Mouse (Mus musculus): ENCODE measurements at regions not wholly inside any gene's neighbourhood (a gene's known extent, or its start where the extent isn't known, plus 50 kb on each side); places are given as distances from the start of the nearest gene placed in this dataset.
A peak's percentile ranks its signal among the peaks of the same experiment; 100 is the strongest.

DNA sequence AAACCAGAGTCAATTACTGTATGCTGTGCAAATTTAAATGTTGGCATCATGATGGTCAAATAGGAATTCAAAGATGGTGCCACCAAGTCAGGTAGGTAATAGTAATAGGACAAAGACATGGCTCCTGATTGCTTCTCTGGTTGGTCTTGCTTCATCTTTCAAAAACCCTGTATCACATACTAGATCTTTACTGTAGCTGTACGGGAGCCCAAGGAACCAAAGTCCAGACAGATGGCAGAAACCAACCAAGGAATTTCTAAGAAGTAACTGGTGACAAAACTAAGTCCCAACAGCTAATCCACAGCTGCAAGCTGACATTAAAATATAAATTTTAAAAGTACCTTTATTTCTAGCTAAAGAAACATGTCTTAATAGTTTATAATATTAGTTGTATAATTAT lies 131.7 kb upstream of the Cxxc4 start:
- 69% methylated on average over 1 of the region's 1 CpGs for WGBS
- Histone ChIP-seq H3K4me3 (replicated peaks) (no peak overlapping the region), H3K4me1 (replicated peaks) (no peaks in the 10 kb centered on the region), H3K9me3 (no peaks in the 10 kb centered on the region), H3K27ac (no peak overlapping the region), H3K9ac (no peak overlapping the region), H3K27me3 (replicated peaks) (no peaks in the 10 kb centered on the region), H3K4me2 (replicated peaks) (no peak overlapping the region), H3K36me3 (no peaks in the 10 kb centered on the region)
- peak; percentile 67 for ATAC-seq

DNA sequence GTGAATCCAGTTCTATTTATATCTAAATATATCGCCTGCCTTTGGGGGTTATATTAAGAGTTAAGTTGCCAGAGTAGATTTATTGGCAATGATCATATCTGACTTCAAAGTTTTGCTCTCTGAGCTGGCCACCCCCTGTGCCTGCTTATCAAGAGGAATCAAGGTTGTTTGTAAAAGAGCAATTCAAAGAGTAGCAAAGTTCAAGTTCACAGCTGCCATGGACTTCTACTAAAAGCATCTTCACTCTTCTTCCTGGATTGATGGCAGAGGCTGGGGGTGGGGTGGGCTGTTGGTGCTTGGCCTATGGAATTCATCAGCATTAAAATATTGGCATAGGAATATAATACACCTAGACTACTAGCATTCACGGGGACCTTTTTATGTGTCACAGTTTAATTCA lies 131.2 kb upstream of the Cxxc4 start:
- no peak overlapping the region for H3K4me3 ChIP-seq (replicated peaks)
- no peak overlapping the region for H3K27ac ChIP-seq
- no peaks in the 10 kb centered on the region for H3K27me3 ChIP-seq (replicated peaks)
- 68% methylated on average over 2 of the region's 2 CpGs for WGBS
- H3K9ac ChIP-seq: no peak overlapping the region
- no peaks in the 10 kb centered on the region for H3K9me3 ChIP-seq
- H3K36me3 ChIP-seq: no peaks in the 10 kb centered on the region
- H3K4me2 ChIP-seq (replicated peaks): no peak overlapping the region
- peak; percentile 87 for ATAC-seq
- no peaks in the 10 kb centered on the region for H3K4me1 ChIP-seq (replicated peaks)

DNA sequence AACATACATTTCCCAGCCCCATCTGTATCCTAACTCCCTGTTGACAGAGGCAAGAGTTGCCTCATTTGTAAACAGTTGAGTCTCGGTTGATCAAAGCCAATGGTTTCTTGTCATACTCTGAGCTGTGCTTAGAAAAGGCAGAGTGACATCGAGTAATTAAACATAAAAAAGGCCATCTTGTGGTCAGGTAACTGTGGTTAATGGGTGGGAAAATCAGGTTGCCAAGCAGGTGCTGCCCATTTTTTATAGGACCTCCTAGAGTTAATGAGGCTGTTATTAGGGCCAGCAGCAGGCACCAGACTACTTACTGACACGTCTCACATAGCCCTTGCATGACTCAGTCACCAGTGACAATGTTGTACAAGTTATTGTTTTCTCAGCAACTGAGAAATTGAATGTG lies 130.7 kb upstream of the Cxxc4 start:
- peak; percentile 60 for ATAC-seq

DNA sequence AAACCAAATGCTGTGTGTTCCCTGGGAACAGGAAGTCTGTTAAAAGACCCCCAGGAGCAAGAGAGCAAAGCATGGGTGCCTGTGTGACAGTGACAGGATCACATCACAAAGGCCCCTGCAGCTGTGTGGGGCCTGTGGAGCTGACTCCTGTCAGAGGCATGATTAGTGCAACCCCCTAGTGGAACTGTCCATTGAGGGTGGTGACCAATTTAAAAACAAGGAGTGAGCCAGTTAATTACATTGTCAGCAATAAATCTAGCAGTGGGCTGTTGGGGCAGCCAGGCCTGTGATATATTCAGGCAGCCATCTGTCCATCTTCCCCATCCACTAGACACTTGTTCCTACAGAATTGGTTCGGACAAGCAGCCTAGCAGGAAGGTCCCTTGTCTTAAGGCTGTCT lies 121.8 kb upstream of the Cxxc4 start:
- Histone ChIP-seq H3K9ac (no peak overlapping the region), H3K36me3 (no peaks in the 10 kb centered on the region), H3K27ac (no peak overlapping the region), H3K9me3 (no peaks in the 10 kb centered on the region), H3K4me2 (replicated peaks) (no peak overlapping the region), H3K4me3 (replicated peaks) (no peak overlapping the region), H3K27me3 (replicated peaks) (no peaks in the 10 kb centered on the region), H3K4me1 (replicated peaks) (no peaks in the 10 kb centered on the region)
- ATAC-seq: no peak
- WGBS: 75% methylated on average over 1 of the region's 1 CpGs

More for the DNA sequence above, 130.7 kb upstream of the Cxxc4 start:
- Histone ChIP-seq H3K9ac (no peak overlapping the region), H3K36me3 (no peaks in the 10 kb centered on the region), H3K27me3 (replicated peaks) (no peaks in the 10 kb centered on the region), H3K9me3 (no peaks in the 10 kb centered on the region), H3K27ac (no peak overlapping the region), H3K4me3 (replicated peaks) (no peak overlapping the region), H3K4me2 (replicated peaks) (no peak overlapping the region), H3K4me1 (replicated peaks) (no peaks in the 10 kb centered on the region)
- WGBS: 69% methylated on average over 3 of the region's 3 CpGs

DNA sequence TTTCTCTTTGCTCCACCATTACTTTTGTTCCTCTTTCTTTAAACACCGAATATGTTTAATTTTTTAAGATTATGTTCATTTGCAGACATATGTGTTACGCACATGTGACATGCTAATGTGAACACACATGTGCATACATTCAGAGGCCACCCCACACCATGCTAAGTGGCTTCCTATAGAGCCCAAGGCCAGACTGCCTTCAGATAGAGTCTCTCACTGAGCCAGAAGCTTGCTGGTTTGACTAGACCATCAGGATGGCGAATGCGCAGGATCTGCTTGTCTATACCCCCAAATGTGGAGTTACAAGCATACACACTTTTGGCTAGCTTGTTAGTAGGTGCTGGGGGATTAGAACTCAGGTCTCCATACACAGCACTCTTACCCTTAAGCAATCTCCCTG lies 121.3 kb upstream of the Cxxc4 start:
- 93% methylated on average over 4 of the region's 4 CpGs for WGBS
- Histone ChIP-seq H3K9me3 (no peaks in the 10 kb centered on the region), H3K9ac (no peak overlapping the region), H3K4me3 (replicated peaks) (no peak overlapping the region), H3K36me3 (no peaks in the 10 kb centered on the region), H3K27me3 (replicated peaks) (no peaks in the 10 kb centered on the region), H3K27ac (no peak overlapping the region), H3K4me1 (replicated peaks) (no peaks in the 10 kb centered on the region), H3K4me2 (replicated peaks) (no peak overlapping the region)
- no peak for ATAC-seq

DNA sequence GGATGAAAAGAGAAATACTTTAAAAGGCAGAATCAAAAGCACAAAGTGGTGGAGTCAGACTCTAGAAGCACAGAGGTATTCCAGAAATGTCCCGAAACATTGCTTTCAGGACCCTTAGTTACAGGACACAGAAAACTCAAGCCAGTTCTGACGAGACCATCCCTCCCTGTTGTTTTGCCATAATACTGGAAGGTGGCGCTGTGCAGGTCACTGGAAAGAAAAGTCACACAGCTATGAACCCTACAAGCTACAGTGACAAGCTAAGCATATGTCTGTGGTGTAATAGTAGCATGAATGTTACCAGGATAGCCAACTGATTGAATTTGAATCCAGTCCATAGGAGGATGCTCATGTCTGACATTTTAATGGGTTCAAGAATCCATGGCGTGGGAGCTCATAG lies 117.4 kb upstream of the Cxxc4 start:
- Histone ChIP-seq H3K4me1 (replicated peaks) (no peaks in the 10 kb centered on the region), H3K4me2 (replicated peaks) (no peak overlapping the region), H3K27ac (no peak overlapping the region), H3K9ac (no peak overlapping the region), H3K4me3 (replicated peaks) (no peak overlapping the region), H3K27me3 (replicated peaks) (no peaks in the 10 kb centered on the region), H3K36me3 (no peaks in the 10 kb centered on the region), H3K9me3 (no peaks in the 10 kb centered on the region)
- WGBS: 80% methylated on average over 4 of the region's 4 CpGs
- ATAC-seq: no peak

DNA sequence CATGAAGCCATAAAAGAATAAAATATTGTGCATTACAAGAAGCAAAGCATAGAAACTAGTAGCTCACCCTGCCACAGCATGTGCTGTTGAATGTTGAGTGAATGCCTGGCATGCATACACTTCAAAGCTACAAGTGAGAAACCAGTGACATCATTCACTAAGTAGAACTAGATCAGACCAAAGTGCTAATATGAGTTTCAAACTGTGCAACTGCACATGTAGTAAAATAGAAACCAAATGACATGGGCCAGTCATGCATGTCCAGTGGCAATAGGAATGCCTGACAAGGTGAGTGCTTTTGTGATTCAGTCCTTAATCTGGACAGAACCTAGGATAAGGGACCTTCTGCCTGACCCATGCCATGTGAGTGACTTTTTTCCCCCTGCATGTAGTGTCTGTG lies 111.3 kb upstream of the Cxxc4 start:
- no peak for ATAC-seq
- no peaks in the 10 kb centered on the region for H3K36me3 ChIP-seq
- H3K27ac ChIP-seq: no peak overlapping the region
- H3K9ac ChIP-seq: no peak overlapping the region
- H3K4me2 ChIP-seq (replicated peaks): no peak overlapping the region
- H3K4me1 ChIP-seq (replicated peaks): no peaks in the 10 kb centered on the region
- H3K27me3 ChIP-seq (replicated peaks): no peaks in the 10 kb centered on the region
- H3K4me3 ChIP-seq (replicated peaks): no peak overlapping the region
- no peaks in the 10 kb centered on the region for H3K9me3 ChIP-seq

DNA sequence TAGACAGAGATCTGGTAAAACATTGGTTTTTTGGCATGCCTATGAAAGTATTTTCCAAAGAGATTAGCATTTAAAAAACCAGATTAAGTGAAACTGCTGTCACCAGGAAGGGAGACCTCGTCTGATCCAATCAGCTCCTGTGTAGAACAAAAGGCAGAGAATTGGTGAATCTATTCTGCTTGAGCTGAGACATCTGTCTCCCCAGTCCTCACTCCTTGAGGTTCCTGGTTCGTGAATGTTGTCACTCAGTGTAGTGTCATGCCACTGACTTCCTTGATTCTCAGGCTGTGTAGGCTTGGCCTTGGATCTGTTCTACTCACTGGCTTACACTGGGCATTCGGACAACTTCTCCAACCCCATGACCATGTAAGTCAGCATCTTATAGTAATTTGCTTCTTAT lies 105.9 kb upstream of the Cxxc4 start:
- Histone ChIP-seq H3K27ac (no peak overlapping the region), H3K9me3 (no peaks in the 10 kb centered on the region), H3K36me3 (no peaks in the 10 kb centered on the region), H3K9ac (no peak overlapping the region), H3K27me3 (replicated peaks) (no peaks in the 10 kb centered on the region), H3K4me1 (replicated peaks) (no peaks in the 10 kb centered on the region), H3K4me2 (replicated peaks) (no peak overlapping the region), H3K4me3 (replicated peaks) (no peak overlapping the region)
- 60% methylated on average over 3 of the region's 3 CpGs for WGBS
- no peak for ATAC-seq

DNA sequence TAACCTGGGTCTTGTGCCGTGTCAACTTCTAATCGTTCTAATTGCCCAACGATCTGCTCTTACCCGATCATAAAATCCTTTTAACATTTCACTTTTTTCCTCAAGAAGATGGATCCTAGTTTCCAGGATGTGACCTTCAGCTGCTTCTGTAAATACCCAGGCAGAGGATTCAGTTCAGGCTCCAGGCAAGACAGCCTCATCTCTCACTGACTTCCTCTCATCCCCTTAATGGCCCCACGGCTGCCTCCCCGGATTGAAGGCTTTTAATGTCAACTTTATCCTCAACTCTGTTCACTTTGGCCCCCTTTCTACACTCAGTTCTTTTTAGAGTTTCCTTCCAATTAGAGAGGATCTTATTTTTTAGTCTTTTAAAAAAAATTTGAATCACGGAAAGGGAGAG lies 91.0 kb upstream of the Cxxc4 start:
- Histone ChIP-seq H3K9ac (no peak overlapping the region), H3K27ac (no peak overlapping the region), H3K4me3 (replicated peaks) (no peak overlapping the region), H3K4me2 (replicated peaks) (0 out of 2 replicates have a peak overlapping the region, but pooled peaks have one; percentile 6), H3K36me3 (no peaks in the 10 kb centered on the region), H3K4me1 (replicated peaks) (peaks cover 6% of the 10 kb centered on the region; the same call in 1 of the 2 replicates), H3K9me3 (no peaks in the 10 kb centered on the region), H3K27me3 (replicated peaks) (no peaks in the 10 kb centered on the region)
- WGBS: 25% methylated on average over 7 of the region's 7 CpGs
- no peak for ATAC-seq

DNA sequence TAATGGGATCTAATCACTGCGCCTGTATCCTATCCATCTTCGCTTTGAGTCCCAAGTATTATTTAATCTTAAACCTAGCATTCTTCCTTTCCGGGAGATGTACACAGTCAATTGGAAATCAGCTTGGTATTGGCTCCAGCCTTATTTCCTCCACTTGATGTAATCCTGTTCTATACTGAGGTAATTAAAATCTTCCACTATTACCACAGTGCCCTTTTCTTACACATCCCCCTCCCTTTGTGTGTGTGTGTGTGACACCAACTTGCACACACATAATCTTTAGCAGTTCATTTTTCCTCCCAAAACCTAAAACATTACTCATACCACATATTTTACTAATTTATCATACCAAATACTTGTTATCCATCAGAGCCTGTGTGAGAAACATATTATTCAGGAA lies 90.3 kb upstream of the Cxxc4 start:
- H3K4me1 ChIP-seq (replicated peaks): peaks cover 6% of the 10 kb centered on the region; the same call in 1 of the 2 replicates
- no peak overlapping the region for H3K4me2 ChIP-seq (replicated peaks)
- H3K4me3 ChIP-seq (replicated peaks): no peak overlapping the region
- no peak overlapping the region for H3K9ac ChIP-seq
- H3K27me3 ChIP-seq (replicated peaks): no peaks in the 10 kb centered on the region
- no peak overlapping the region for H3K27ac ChIP-seq
- WGBS: 93% methylated on average over 3 of the region's 3 CpGs
- ATAC-seq: no peak
- no peaks in the 10 kb centered on the region for H3K9me3 ChIP-seq
- no peaks in the 10 kb centered on the region for H3K36me3 ChIP-seq

DNA sequence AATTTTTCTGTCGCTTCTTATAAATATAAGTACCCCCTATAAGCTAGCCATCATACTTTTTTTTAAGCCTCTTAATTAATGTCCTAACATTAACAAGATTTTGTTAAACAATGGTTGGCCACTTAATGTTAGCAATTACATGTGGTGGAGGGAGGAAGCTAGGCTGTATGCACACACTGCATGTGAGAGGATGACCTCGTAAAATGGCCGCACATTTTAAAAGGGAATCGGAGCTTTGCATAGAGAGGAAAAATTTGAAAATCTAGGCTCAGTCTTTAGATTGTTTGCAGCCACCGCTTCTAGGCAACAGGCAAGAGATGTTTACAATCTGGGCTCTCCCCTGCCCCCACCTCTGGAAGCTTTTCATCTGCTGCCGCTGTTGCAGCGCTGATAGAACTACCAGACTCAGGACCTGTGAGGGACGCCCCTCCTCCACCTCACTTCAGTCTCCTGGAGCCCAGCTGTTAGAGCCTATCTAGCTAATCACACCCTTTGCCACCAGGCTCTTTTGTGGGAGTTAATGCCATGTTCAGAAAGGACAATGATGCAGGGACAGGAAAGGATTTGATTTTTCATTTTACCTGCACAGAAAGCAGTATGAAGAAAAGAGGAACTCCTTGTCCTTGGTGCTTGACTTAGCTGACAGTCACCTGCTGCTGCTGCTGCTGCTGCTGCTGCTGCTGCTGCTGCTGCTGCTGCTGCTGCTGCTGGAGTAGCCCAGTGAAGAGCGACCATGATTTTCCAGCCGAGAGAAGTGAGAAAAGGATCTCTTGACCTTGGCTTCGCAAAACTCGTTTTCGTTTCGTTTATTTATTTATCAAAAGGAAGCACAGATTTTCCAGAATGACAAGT lies 89.7 kb upstream of the Cxxc4 start:
- Histone ChIP-seq H3K4me3 (replicated peaks) (peak overlapping the region; percentile 20; the same call in 1 of the 2 replicates), H3K9me3 (no peaks in the 10 kb centered on the region), H3K27me3 (replicated peaks) (no peaks in the 10 kb centered on the region), H3K27ac (no peak overlapping the region), H3K4me1 (replicated peaks) (peaks cover 6% of the 10 kb centered on the region; the same call in 1 of the 2 replicates), H3K4me2 (replicated peaks) (peak overlapping the region; percentile 57), H3K36me3 (no peaks in the 10 kb centered on the region), H3K9ac (no peak overlapping the region)
- ATAC-seq: peak; percentile 91
- 13% methylated on average over 14 of the region's 14 CpGs for WGBS

DNA sequence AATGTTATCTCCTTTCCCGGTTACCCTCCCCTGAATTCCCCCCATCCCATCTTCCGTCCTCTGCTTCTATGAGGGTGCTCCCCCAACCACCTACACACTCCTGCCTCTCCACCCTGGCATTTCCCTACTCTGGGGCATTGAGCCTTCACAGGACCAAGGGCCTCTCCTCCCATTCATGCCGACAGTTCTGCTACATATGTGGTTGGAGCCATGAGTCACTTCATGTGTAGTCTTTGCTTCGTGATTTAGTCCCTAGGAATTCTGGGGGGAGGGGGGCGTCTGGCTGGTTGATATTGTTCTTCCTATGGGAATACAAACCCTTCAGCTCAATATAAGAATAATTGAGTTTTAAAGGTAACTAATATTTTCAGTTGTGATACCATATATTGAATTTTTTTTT lies 74.0 kb upstream of the Cxxc4 start:
- H3K4me3 ChIP-seq (replicated peaks): no peak overlapping the region
- H3K9me3 ChIP-seq: no peaks in the 10 kb centered on the region
- H3K9ac ChIP-seq: no peak overlapping the region
- WGBS: 85% methylated on average over 5 of the region's 5 CpGs
- H3K4me2 ChIP-seq (replicated peaks): no peak overlapping the region
- no peaks in the 10 kb centered on the region for H3K36me3 ChIP-seq
- no peaks in the 10 kb centered on the region for H3K4me1 ChIP-seq (replicated peaks)
- no peaks in the 10 kb centered on the region for H3K27me3 ChIP-seq (replicated peaks)
- no peak for ATAC-seq
- no peak overlapping the region for H3K27ac ChIP-seq

DNA sequence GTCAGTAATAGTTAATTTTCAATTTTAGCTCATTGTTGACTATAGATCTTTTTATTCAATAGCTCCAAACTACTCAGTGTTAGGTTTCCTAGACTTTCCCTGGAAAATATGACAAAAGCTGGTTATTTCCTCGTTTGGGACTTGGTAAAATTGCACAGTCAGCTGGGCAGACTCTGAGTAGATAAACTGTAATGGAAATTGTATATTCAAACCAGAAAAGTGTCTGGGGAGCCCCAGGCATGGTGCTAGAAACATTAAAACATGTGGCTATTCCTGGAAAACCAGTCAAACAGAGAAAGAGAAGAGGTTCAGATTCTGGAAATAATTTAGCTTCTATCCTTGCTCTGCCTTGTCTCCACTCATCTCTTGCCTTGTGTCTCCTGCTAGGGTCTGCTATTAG lies 66.4 kb upstream of the Cxxc4 start:
- no peak overlapping the region for H3K4me3 ChIP-seq (replicated peaks)
- no peak overlapping the region for H3K27ac ChIP-seq
- H3K9me3 ChIP-seq: no peaks in the 10 kb centered on the region
- 30% methylated on average over 1 of the region's 1 CpGs for WGBS
- no peaks in the 10 kb centered on the region for H3K36me3 ChIP-seq
- no peaks in the 10 kb centered on the region for H3K4me1 ChIP-seq (replicated peaks)
- ATAC-seq: no peak
- no peak overlapping the region for H3K4me2 ChIP-seq (replicated peaks)
- no peaks in the 10 kb centered on the region for H3K27me3 ChIP-seq (replicated peaks)
- no peak overlapping the region for H3K9ac ChIP-seq
